Mouse (Mus musculus): ENCODE results near the gene Chil4. TPM values are rescaled to one million over a fixed set of nuclear protein-coding genes. Genes with fewer than 3 reads are reported as not detected.

The Chil4 gene
- polyA plus RNA-seq, 1 experiment from 2014 or later: not detected

GRCm38 (mm10) chr3:106167464-106167863 is 51.8 kb downstream of the Chil4 start, which contains the start of gene Chil3:
TSS of gene Chil3 (minus strand) at chr3:106167564.
- no peak for DNase-seq
- peaks cover 5% of the 10 kb centered on the region; the same call in 1 of the 2 replicates for H3K9me3 ChIP-seq (replicated peaks)
- H3K27me3 ChIP-seq: no peaks in the 10 kb centered on the region
- no peak for ATAC-seq (ENCODE audit: low read depth)
- H3K4me2 ChIP-seq: no peak within 1 kb of the TSS
- H3K4me1 ChIP-seq (replicated peaks): no peaks in the 10 kb centered on the region
- 53% methylated on average over 3 of the region's 3 CpGs for WGBS (ENCODE audit: insufficient replicate concordance)
- no peak within 1 kb of the TSS for H3K9ac ChIP-seq
- no peak within 1 kb of the TSS for H3K4me3 ChIP-seq (replicated peaks)
- H3K27ac ChIP-seq: no peak within 1 kb of the TSS
- H3K36me3 ChIP-seq: no peaks in the 10 kb centered on the region

GRCm38 (mm10) chr3:106154413-106154812 is 64.9 kb downstream of the Chil4 start:
- no peak overlapping the region for H3K27ac ChIP-seq
- no peak overlapping the region for H3K4me3 ChIP-seq (replicated peaks)
- H3K9me3 ChIP-seq (replicated peaks): no peaks in the 10 kb centered on the region; the same call in 1 of the 2 replicates
- no peak for ATAC-seq (ENCODE audit: low read depth)
- no peaks in the 10 kb centered on the region for H3K27me3 ChIP-seq
- 60% methylated on average over 2 of the region's 2 CpGs for WGBS (ENCODE audit: insufficient replicate concordance)
- H3K36me3 ChIP-seq: no peaks in the 10 kb centered on the region
- no peak overlapping the region for H3K9ac ChIP-seq
- no peaks in the 10 kb centered on the region for H3K4me1 ChIP-seq (replicated peaks)
- DNase-seq: no peak
- H3K4me2 ChIP-seq: no peak overlapping the region

Other genes with a start within 250 kb of the Chil4 start
- gene Ovgp1, start 245.8 kb downstream of the Chil4 start, polyA plus RNA-seq (2015; fragmentation: Nextera tagmentation; extraction: Ambion mirVana): 0.71 and 1.3 TPM in 2 replicates
- not detected in 2 replicates for gene Pifo, start 204.9 kb downstream of the Chil4 start, polyA plus RNA-seq (2015; fragmentation: Nextera tagmentation; extraction: Ambion mirVana)
- gene Chil5, start 186.7 kb downstream of the Chil4 start, polyA plus RNA-seq (2015; fragmentation: Nextera tagmentation; extraction: Ambion mirVana): 0.08 TPM in 1 of 2 replicates, not detected in the other
- not detected in 2 replicates for gene Chia1, start 106.3 kb downstream of the Chil4 start, polyA plus RNA-seq (2015; fragmentation: Nextera tagmentation; extraction: Ambion mirVana)
- 0.16 and 0.29 TPM in 2 replicates for gene Chil3, start 51.9 kb downstream of the Chil4 start, polyA plus RNA-seq (2015; fragmentation: Nextera tagmentation; extraction: Ambion mirVana)
- not detected in 2 replicates for gene Chil6, start 186.7 kb upstream of the Chil4 start, polyA plus RNA-seq (2015; fragmentation: Nextera tagmentation; extraction: Ambion mirVana)

Measured in liver, embryonic 13.5 days (tissue).